Mouse (Mus musculus) lung, adult 2 months (tissue): ENCODE data around the gene B830017H08Rik.

Experiments
- CTCF ChIP-seq: fragments of 200-500 bp; IDR thresholded peaks from 2 replicates; pipeline ENCODE4 v1.5.1; 2011; ENCODE audit warnings: mild to moderate bottlenecking, low read length, control low read depth; ENCODE audit not compliant: insufficient read depth
- POLR2A ChIP-seq: fragments of 200-500 bp; IDR thresholded peaks from 2 replicates; pipeline ENCODE4 v1.6.1; 2011; ENCODE audit warnings: low read depth, mild to moderate bottlenecking, control low read depth, low read length, borderline replicate concordance; ENCODE audit errors: extremely low read depth

- TF ChIP-seq CTCF (no peak), POLR2A (no peak)
Measured at GRCm38 (mm10) chr16:17831781-17832180, 1.1 kb upstream of the B830017H08Rik start.
